Mouse (Mus musculus): Measurements from ENCODE around the gene Izumo1.
A peak's percentile ranks its signal among the peaks of the same experiment; 100 is the strongest.
"Not testable (repeated sequence)": the region's sequence is repeated elsewhere in the genome, so short reads cannot be mapped to it uniquely, and the experiment has no call there.

Gene Izumo1

GRCm38 (mm10) chr7:45643441-45644178 lies 22.0 kb downstream of the Izumo1 start:
- DNase-seq = peak; percentile 88

DNA sequence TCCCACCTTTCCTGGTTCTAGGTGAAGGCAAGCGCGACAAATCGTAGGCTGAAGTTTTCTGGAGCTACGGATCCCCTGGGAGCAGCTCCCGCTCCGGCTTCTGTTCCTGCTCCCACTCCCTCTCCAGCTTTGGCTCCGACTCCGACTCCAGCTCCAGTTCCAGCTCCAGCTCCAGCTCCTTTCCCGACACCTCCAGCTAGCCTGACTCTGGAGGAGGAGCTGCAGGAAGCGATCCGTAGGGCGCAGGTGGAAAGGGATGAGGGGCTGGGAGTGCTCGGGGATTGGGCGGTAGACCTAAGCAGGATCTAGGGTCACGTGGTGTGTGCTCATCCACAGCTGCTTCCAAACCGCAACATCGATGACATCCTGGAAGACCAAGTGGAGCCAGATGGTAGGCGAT lies 22.6 kb downstream of the Izumo1 start:
- DNase-seq = peak; percentile 35

GRCm38 (mm10) chr7:45644872-45645590 lies 23.4 kb downstream of the Izumo1 start:
- DNase-seq = no peak

- no peak for DNase-seq
Observed at GRCm38 (mm10) chr7:45645591-45645971, 24.0 kb downstream of the Izumo1 start.

- no peak for DNase-seq
Observed at GRCm38 (mm10) chr7:45646671-45647070, 25.1 kb downstream of the Izumo1 start.

DNA sequence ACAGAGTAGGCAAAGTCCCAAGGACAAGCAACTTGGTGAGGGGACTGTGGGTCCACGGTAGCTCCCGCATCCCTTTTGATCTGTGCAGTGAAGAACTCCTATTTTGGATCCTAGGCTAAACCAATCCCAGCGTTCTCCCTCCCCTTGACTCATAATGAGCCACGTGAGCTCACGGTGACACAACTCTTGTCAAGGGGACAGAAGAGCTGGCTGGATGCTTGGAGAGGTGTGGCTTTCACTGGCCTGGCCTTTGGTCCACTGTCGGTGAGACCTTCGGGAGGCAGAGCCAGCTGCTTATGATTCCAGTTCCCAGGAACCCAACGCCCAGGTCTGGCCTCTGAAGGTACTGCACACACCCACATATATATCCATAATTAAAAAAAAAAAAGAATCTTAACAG lies 27.7 kb downstream of the Izumo1 start:
- no peak for DNase-seq

DNA sequence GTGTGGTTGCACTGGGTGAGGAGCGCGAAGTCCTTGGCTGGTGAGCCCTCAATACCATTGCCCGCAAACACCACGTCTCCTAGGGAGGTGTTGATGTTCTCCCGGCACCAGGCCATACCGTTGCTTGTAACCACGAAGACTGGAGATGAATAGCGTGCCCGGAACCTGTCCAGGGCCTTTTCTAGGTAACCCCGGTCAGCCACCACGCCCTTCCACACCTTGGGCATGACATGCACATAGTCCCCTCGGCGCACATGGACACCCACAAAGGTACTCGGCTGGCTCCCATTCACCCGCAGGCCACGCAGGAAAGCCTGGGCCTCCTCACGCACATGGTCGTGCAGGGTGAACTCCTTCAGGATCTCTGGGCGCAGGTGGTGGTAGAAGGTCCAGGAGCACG lies 28.9 kb downstream of the Izumo1 start:
- DNase-seq = not testable (repeated sequence)

GRCm38 (mm10) chr7:45654424-45655047 lies 32.9 kb downstream of the Izumo1 start:
- DNase-seq = no peak

DNA sequence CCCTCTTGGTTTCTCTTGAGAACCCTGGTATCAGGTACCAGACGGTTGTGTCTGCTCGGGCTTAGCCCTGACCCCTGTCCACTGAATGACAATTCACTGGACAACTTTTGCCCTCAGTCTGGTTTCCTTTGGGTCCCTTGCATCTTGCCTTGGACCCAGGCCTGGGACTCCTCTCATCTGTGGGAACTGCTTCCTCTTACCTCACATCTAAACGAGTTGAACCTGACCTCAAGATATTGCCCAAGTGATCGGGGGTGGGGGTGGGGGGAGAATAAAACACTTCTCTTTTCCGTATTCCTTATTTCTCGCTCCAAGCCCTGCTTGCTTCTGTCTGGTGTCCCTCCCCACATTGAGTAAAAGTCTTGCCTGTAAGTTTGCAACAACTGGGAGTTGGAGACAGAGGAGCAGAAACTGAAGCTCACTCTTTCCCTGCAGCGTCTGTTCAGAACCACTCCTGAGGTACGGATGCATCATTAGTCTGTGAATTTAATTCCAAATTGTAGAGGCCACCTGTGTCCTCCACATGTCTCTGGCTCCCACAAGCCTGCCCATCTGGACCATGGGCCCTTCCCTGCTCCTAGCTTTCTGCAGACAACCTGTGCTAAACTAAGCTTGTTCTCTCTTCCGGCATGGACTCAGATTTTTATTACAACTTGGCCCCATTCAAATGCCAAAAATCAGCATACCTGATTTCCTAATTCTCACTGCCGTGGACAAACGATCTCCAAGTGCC lies 39.3 kb downstream of the Izumo1 start:
- no peak for DNase-seq

DNA sequence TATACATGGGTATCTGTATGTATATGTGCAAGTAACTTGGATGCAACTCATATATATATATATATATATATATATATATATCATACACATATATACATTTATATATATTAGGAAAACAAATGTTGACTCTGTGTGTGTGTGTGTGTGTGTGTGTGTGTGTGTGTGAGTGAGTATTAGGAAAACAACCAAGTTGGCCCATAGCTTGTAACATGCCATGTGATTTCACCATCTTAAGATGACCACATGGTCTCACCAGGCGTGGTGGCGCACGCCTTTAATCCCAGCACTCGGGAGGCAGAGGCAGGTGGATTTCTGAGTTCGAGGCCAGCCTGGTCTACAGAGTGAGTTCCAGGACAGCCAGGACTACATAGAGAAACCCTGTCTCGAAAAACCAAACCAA lies 40.1 kb downstream of the Izumo1 start:
- not testable (repeated sequence) for DNase-seq

- DNase-seq = no peak
Observed at GRCm38 (mm10) chr7:45665303-45666138, 43.9 kb downstream of the Izumo1 start.

DNA sequence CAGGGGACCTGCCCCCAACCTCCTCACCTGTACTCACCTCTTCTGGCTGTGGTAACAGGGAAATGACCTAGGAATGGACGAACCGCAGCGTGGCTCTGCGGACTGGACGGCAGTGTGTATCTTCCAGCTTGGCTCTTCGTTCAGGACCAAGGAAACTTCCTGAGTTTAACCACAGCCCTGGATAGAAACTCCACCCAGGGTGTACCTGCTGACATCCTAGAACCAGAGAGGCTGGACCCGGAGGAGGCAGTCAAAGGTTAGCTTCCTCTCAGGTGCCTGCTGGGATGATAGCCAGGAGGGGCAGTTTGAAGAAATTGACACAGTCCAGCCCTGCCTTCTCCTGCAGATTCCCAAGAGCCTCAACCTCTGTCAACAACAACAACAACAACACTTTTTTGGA lies 44.5 kb downstream of the Izumo1 start, which contains the start of gene Fut2:
Gene Fut2, minus strand, starts transcription at position 234 of the 400 bp plus-strand sequence.
- no peak for DNase-seq

DNA sequence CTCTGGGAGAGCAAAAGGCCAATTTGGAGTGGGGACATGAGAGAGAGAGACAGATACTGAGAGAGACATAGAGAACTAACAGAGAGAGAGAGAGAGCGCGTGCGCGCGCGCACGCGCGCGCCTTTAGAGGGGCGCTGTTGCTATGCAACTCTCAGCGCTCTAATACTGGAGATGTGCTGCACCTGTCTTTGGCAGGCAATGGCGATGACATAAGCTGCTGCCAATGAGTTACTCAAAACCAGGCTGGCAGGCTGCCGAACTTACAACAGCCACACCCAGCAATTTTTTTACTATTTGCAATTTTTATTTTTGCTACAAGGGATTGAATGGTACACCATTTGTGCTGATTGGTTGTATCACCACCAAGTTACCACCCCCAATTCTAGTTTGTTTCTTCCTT lies 46.1 kb downstream of the Izumo1 start:
- DNase-seq = no peak

DNA sequence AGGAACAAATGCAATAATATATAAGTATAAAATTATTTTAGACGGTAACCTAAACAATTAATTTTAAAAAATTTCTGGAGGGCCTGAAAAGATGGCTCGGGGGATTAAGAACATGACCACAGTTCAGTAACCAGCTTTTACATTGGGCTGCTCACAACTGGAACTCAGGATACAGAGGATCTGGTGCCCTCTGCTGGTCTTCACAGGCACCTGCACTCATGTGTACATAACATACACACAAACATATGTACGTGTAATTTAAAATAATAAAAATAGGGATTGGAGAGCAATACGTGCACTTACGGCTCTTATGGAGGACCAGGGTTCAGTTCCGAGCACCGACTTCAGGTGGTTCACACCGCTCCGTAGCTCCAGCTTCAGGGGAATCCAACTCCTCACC lies 47.3 kb downstream of the Izumo1 start:
- DNase-seq = no peak

GRCm38 (mm10) chr7:45677627-45678295 lies 56.1 kb downstream of the Izumo1 start:
- no peak for DNase-seq
